8 mouse cellular contexts compared by ENCODE assay signal in genomic region chr14:60486278-60486935, GRCm38 (mm10).
DNase-seq lines count a peak whose midpoint lies in the region; ATAC-seq and TF ChIP-seq lines count a peak whose summit lies in the region.

No protein-coding gene starts in this region.

- TF ChIP-seq CTCF in layer of hippocampus, adult 2 months (conservative IDR thresholded peaks at IDR 0.05) = no peak

- under 1% methylated on average over 9 of the region's 9 CpGs for WGBS in embryonic facial prominence, embryonic 13.5 days
- WGBS in kidney, embryonic 16.5 days = 5% methylated on average over 9 of the region's 9 CpGs
- 4% methylated on average over 9 of the region's 9 CpGs for WGBS in midbrain, embryonic 15.5 days

- no peak overlapping the region for H3K9ac ChIP-seq in embryonic facial prominence, embryonic 13.5 days
- no peak overlapping the region for H3K9ac ChIP-seq in kidney, embryonic 16.5 days (replicated peaks; ENCODE audit: low read length)
- no peak overlapping the region for H3K9ac ChIP-seq in midbrain, embryonic 15.5 days

- ATAC-seq in embryonic facial prominence, embryonic 13.5 days (ENCODE audit: insufficient number of reproducible peaks, insufficient read depth, low FRiP score, low TSS enrichment, low read depth) = 0 out of 2 replicates have a peak, but pooled peaks have one; percentile 54
- peak; percentile 88 for ATAC-seq in kidney, embryonic 16.5 days (ENCODE audit: low FRiP score, low TSS enrichment)
- ATAC-seq in midbrain, embryonic 15.5 days (replicated peaks) = 0 out of 2 replicates have a peak, but pooled peaks have one; percentile 12

- peak; percentile 48 for DNase-seq in heart, adult 11 months
- no peak for DNase-seq in heart, postnatal 10 days
- no peak for DNase-seq in spleen, postnatal 14 days (ENCODE audit: low spot score in 2 of 2)
- DNase-seq in layer of hippocampus, adult 2 months (ENCODE audit: low spot score in 2 of 2) = no peak
- no peak for DNase-seq in right cerebral cortex, postnatal 14 days

- H3K27ac ChIP-seq in embryonic facial prominence, embryonic 13.5 days = no peak overlapping the region
- no peak overlapping the region for H3K27ac ChIP-seq in kidney, embryonic 16.5 days (ENCODE audit: low read length)
- H3K27ac ChIP-seq in midbrain, embryonic 15.5 days = no peak overlapping the region
- no peak overlapping the region for H3K27ac ChIP-seq in layer of hippocampus, adult 2 months

- H3K9me3 ChIP-seq in embryonic facial prominence, embryonic 13.5 days = no peaks in the 10 kb centered on the region; the same call in 1 of the 2 replicates
- H3K9me3 ChIP-seq in kidney, embryonic 16.5 days (ENCODE audit: low read length) = 0 out of 2 replicates have a peak, but pooled peaks cover 4% of the 10 kb centered on the region
- no peaks in the 10 kb centered on the region for H3K9me3 ChIP-seq in midbrain, embryonic 15.5 days

- H3K36me3 ChIP-seq in embryonic facial prominence, embryonic 13.5 days = no peaks in the 10 kb centered on the region
- no peaks in the 10 kb centered on the region for H3K36me3 ChIP-seq in kidney, embryonic 16.5 days (ENCODE audit: insufficient read depth, low read length)
- no peaks in the 10 kb centered on the region for H3K36me3 ChIP-seq in midbrain, embryonic 15.5 days (replicated peaks)

- intact Hi-C loops in heart, postnatal 10 days (cut with DNase I) = no loop called here

- H3K27me3 ChIP-seq in embryonic facial prominence, embryonic 13.5 days = peaks cover 31% of the 10 kb centered on the region
- peaks cover 19% of the 10 kb centered on the region for H3K27me3 ChIP-seq in kidney, embryonic 16.5 days (ENCODE audit: insufficient read depth, low read length)
- H3K27me3 ChIP-seq in midbrain, embryonic 15.5 days (replicated peaks) = no peaks in the 10 kb centered on the region

- H3K4me3 ChIP-seq in embryonic facial prominence, embryonic 13.5 days = peak overlapping the region; percentile 45
- H3K4me3 ChIP-seq in kidney, embryonic 16.5 days (ENCODE audit: low read length) = no peak overlapping the region
- H3K4me3 ChIP-seq in midbrain, embryonic 15.5 days = peak overlapping the region; percentile 7; the same call in 1 of the 2 replicates
- no peak overlapping the region for H3K4me3 ChIP-seq in layer of hippocampus, adult 2 months

- peaks cover 18% of the 10 kb centered on the region for H3K4me1 ChIP-seq in embryonic facial prominence, embryonic 13.5 days
- peaks cover 11% of the 10 kb centered on the region for H3K4me1 ChIP-seq in kidney, embryonic 16.5 days (ENCODE audit: insufficient read depth, low read length)
- peaks cover 22% of the 10 kb centered on the region for H3K4me1 ChIP-seq in midbrain, embryonic 15.5 days

- H3K4me2 ChIP-seq in embryonic facial prominence, embryonic 13.5 days = peak overlapping the region; percentile 86
- peak overlapping the region; percentile 86 for H3K4me2 ChIP-seq in kidney, embryonic 16.5 days (replicated peaks; ENCODE audit: low read depth, low read length)
- H3K4me2 ChIP-seq in midbrain, embryonic 15.5 days = peak overlapping the region; percentile 93

Comparison
In these comparisons a context has a peak if more than half of its experiments do, and no peak if none do; other contexts are left out.
1. ATAC-seq: peak in every context shown above with its lines; median percentile 88 in kidney, embryonic 16.5 days; 54 in embryonic facial prominence, embryonic 13.5 days; 12 in midbrain, embryonic 15.5 days.
2. H3K4me3 ChIP-seq: peak in embryonic facial prominence, embryonic 13.5 days (single experiment) and midbrain, embryonic 15.5 days (single experiment); none in kidney, embryonic 16.5 days (single experiment) and layer of hippocampus, adult 2 months (single experiment).
3. Peak in every context shown above with its lines, with median percentiles within 50 percentile points of each other: H3K4me2 ChIP-seq.